Comparison of ENCODE assay signal across 12 mouse cellular contexts in genomic region chr15:101070762-101071161, GRCm38 (mm10). TPM values are rescaled to one million over a fixed set of nuclear protein-coding genes. Genes with fewer than 3 reads are reported as not detected.
A peak's percentile ranks its signal among the peaks of the same experiment; 100 is the strongest.
DNase-seq lines count a peak whose midpoint lies in the region; ATAC-seq and TF ChIP-seq lines count a peak whose summit lies in the region.
"Had no signal": no experiment of that assay in that cellular context is flagged by ENCODE, and none has a peak within 500 bp of the region (broad histone marks: within the 10 kb centered on the region; RNA-seq: fewer than 3 reads in every experiment).

No protein-coding gene starts in this region.

- no peak for TF ChIP-seq CTCF in hindbrain, postnatal 0 days (IDR thresholded peaks at IDR 0.05; ENCODE audit: low read depth)
- TF ChIP-seq CTCF in left cerebral cortex, adult 2 months (IDR thresholded peaks at IDR 0.05) = no peak

- H3K36me3 ChIP-seq in hindbrain, embryonic 11.5 days (ENCODE audit: control insufficient read depth, insufficient read depth, low read length) = no peaks in the 10 kb centered on the region
- no peaks in the 10 kb centered on the region for H3K36me3 ChIP-seq in hindbrain, postnatal 0 days (ENCODE audit: insufficient read depth, low read length)
- H3K36me3 ChIP-seq in hindbrain, embryonic 13.5 days = no peaks in the 10 kb centered on the region
- H3K36me3 ChIP-seq in stomach, embryonic 14.5 days (ENCODE audit: control insufficient read depth, insufficient read depth, low read length) = no peaks in the 10 kb centered on the region
- H3K36me3 ChIP-seq: heart, embryonic 12.5 days; liver, embryonic 15.5 days had no signal

- H3K9ac ChIP-seq in hindbrain, embryonic 11.5 days (ENCODE audit: low read depth, low read length) = peak overlapping the region; percentile 24
- no peak overlapping the region for H3K9ac ChIP-seq in hindbrain, postnatal 0 days (replicated peaks; ENCODE audit: low read length)
- H3K9ac ChIP-seq in hindbrain, embryonic 13.5 days = peak overlapping the region; percentile 39; the same call in 1 of the 2 replicates
- 0 out of 2 replicates have a peak overlapping the region, but pooled peaks have one; percentile 6 for H3K9ac ChIP-seq in stomach, embryonic 14.5 days (replicated peaks; ENCODE audit: low read depth, low read length)
- H3K9ac ChIP-seq: heart, embryonic 12.5 days; liver, embryonic 15.5 days had no signal

- no peak overlapping the region for H3K4me3 ChIP-seq in hindbrain, embryonic 11.5 days (ENCODE audit: low read depth, low read length)
- H3K4me3 ChIP-seq in hindbrain, postnatal 0 days (ENCODE audit: low read length) = no peak overlapping the region
- H3K4me3 ChIP-seq in hindbrain, embryonic 13.5 days = no peak overlapping the region
- H3K4me3 ChIP-seq in stomach, embryonic 14.5 days (ENCODE audit: low read depth, low read length) = no peak overlapping the region
- no peak overlapping the region for H3K4me3 ChIP-seq in left cerebral cortex, adult 2 months
- H3K4me3 ChIP-seq: heart, embryonic 12.5 days; layer of hippocampus, adult 2 months; liver, embryonic 15.5 days had no signal

- ATAC-seq in hindbrain, embryonic 11.5 days (ENCODE audit: low FRiP score) = no peak
- ATAC-seq in hindbrain, postnatal 0 days = no peak
- no peak for ATAC-seq in hindbrain, embryonic 13.5 days (ENCODE audit: low FRiP score)
- ATAC-seq in stomach, embryonic 14.5 days (ENCODE audit: insufficient number of reproducible peaks, insufficient read depth, low FRiP score, low read depth) = peak; percentile 77

- peak overlapping the region; percentile 4; the same call in 1 of the 2 replicates for H3K27ac ChIP-seq in hindbrain, embryonic 11.5 days (ENCODE audit: low read depth, low read length)
- H3K27ac ChIP-seq in hindbrain, postnatal 0 days = no peak overlapping the region
- no peak overlapping the region for H3K27ac ChIP-seq in hindbrain, embryonic 13.5 days
- H3K27ac ChIP-seq in stomach, embryonic 14.5 days (ENCODE audit: low read length) = peak overlapping the region; percentile 89
- H3K27ac ChIP-seq in left cerebral cortex, adult 2 months = no peak overlapping the region
- H3K27ac ChIP-seq: layer of hippocampus, adult 2 months; liver, embryonic 15.5 days had no signal

- H3K4me1 ChIP-seq in hindbrain, embryonic 11.5 days (replicated peaks; ENCODE audit: control insufficient read depth, insufficient read depth, low read length) = peaks cover 55% of the 10 kb centered on the region
- H3K4me1 ChIP-seq in hindbrain, postnatal 0 days (ENCODE audit: insufficient read depth, low read length) = peaks cover 12% of the 10 kb centered on the region; the same call in 1 of the 2 replicates
- H3K4me1 ChIP-seq in hindbrain, embryonic 13.5 days (replicated peaks) = peaks cover 90% of the 10 kb centered on the region
- H3K4me1 ChIP-seq in stomach, embryonic 14.5 days (ENCODE audit: control insufficient read depth, insufficient read depth, low read length) = peaks cover 62% of the 10 kb centered on the region

- no peaks in the 10 kb centered on the region for H3K9me3 ChIP-seq in hindbrain, embryonic 11.5 days (ENCODE audit: control insufficient read depth, low read length)
- H3K9me3 ChIP-seq in hindbrain, postnatal 0 days (ENCODE audit: low read length) = no peaks in the 10 kb centered on the region
- no peaks in the 10 kb centered on the region for H3K9me3 ChIP-seq in hindbrain, embryonic 13.5 days
- H3K9me3 ChIP-seq in stomach, embryonic 14.5 days (ENCODE audit: control insufficient read depth, low read depth, low read length) = no peaks in the 10 kb centered on the region
- H3K9me3 ChIP-seq: heart, embryonic 12.5 days; liver, embryonic 15.5 days had no signal

- DNase-seq in hindbrain, embryonic 11.5 days (ENCODE audit: low spot score) = no peak
- DNase-seq in hindbrain, postnatal 0 days (ENCODE audit: low spot score) = no peak
- peak; percentile 65 to 81 for DNase-seq in kidney, postnatal 4 days
- DNase-seq in adipocyte (ENCODE audit: low spot score) = no peak
- DNase-seq in left cerebral cortex, adult 2 months (ENCODE audit: extremely low spot score in 1 of 2, low spot score in 2 of 2) = no peak
- DNase-seq in spleen, postnatal 14 days (ENCODE audit: low spot score in 2 of 2) = no peak

- intact Hi-C loops in left cerebral cortex, adult 2 months (cut with DNase I) = no loop called here

- H3K27me3 ChIP-seq in hindbrain, embryonic 11.5 days (ENCODE audit: control insufficient read depth, insufficient read depth, low read length) = no peaks in the 10 kb centered on the region
- no peaks in the 10 kb centered on the region for H3K27me3 ChIP-seq in hindbrain, postnatal 0 days (ENCODE audit: insufficient read depth, low read length)
- no peaks in the 10 kb centered on the region for H3K27me3 ChIP-seq in hindbrain, embryonic 13.5 days
- H3K27me3 ChIP-seq in stomach, embryonic 14.5 days (ENCODE audit: control insufficient read depth, insufficient read depth, low read length) = no peaks in the 10 kb centered on the region
- H3K27me3 ChIP-seq: heart, embryonic 12.5 days had no signal

- H3K4me2 ChIP-seq in hindbrain, embryonic 11.5 days (replicated peaks; ENCODE audit: low read depth, low read length) = no peak overlapping the region
- no peak overlapping the region for H3K4me2 ChIP-seq in hindbrain, postnatal 0 days (ENCODE audit: low read depth, low read length)
- no peak overlapping the region for H3K4me2 ChIP-seq in hindbrain, embryonic 13.5 days
- H3K4me2 ChIP-seq in stomach, embryonic 14.5 days (replicated peaks; ENCODE audit: low read depth, low read length) = no peak overlapping the region
- H3K4me2 ChIP-seq: heart, embryonic 12.5 days; liver, embryonic 15.5 days had no signal

- 25% methylated on average over 5 of the region's 5 CpGs for WGBS in hindbrain, embryonic 11.5 days
- WGBS in hindbrain, postnatal 0 days = 65% methylated on average over 5 of the region's 5 CpGs
- WGBS in hindbrain, embryonic 13.5 days = 32% methylated on average over 5 of the region's 5 CpGs
- 22% methylated on average over 5 of the region's 5 CpGs for WGBS in stomach, embryonic 14.5 days

RNA-seq across cellular contexts. Expression of gene Fignl2, which starts 7.6 kb away (rescaled TPM):
- polyA plus RNA-seq in hindbrain, embryonic 11.5 days (2014; fragmentation: Nextera tagmentation; extraction: Ambion mirVana) = 1.2 and 2.1 TPM in 2 replicates
- total RNA-seq in hindbrain, postnatal 0 days (2014; rRNA removed) = 2.3 and 4.0 TPM in 2 replicates
- polyA plus RNA-seq in hindbrain, postnatal 0 days (2015; fragmentation: Nextera tagmentation; extraction: Ambion mirVana) = 0.10 and 0.11 TPM in 2 replicates
- polyA plus RNA-seq in hindbrain, embryonic 13.5 days (2015; fragmentation: Nextera tagmentation; extraction: Ambion mirVana) = 0.16 and 0.23 TPM in 2 replicates
- polyA plus RNA-seq in stomach, embryonic 14.5 days (2014; fragmentation: Nextera tagmentation; extraction: Ambion mirVana) = 0.38 and 0.41 TPM in 2 replicates
- 1 to 10 TPM; 1.2 to 1.4 TPM for total RNA-seq in left cerebral cortex, adult 2 months (2021)

RNA-seq across cellular contexts. Expression of gene Gm47841, which starts 23.6 kb away (rescaled TPM):
- polyA plus RNA-seq in hindbrain, embryonic 11.5 days (2014; fragmentation: Nextera tagmentation; extraction: Ambion mirVana) = not detected in 2 replicates
- total RNA-seq in hindbrain, postnatal 0 days (2014; rRNA removed) = not detected in 2 replicates
- polyA plus RNA-seq in hindbrain, postnatal 0 days (2015; fragmentation: Nextera tagmentation; extraction: Ambion mirVana) = not detected in 2 replicates
- not detected in 2 replicates for polyA plus RNA-seq in hindbrain, embryonic 13.5 days (2015; fragmentation: Nextera tagmentation; extraction: Ambion mirVana)
- polyA plus RNA-seq in stomach, embryonic 14.5 days (2014; fragmentation: Nextera tagmentation; extraction: Ambion mirVana) = not detected in 2 replicates
- not detected for total RNA-seq in left cerebral cortex, adult 2 months (2021)
- total RNA-seq: layer of hippocampus, adult 2 months had no signal
- polyA plus RNA-seq: C2C12; heart, embryonic 12.5 days; liver, embryonic 15.5 days had no signal

RNA-seq across cellular contexts. Expression of gene Ankrd33, which starts 44.8 kb away (rescaled TPM):
- not detected in 2 replicates for polyA plus RNA-seq in hindbrain, embryonic 11.5 days (2014; fragmentation: Nextera tagmentation; extraction: Ambion mirVana)
- not detected in 2 replicates for total RNA-seq in hindbrain, postnatal 0 days (2014; rRNA removed)
- not detected in 2 replicates for polyA plus RNA-seq in hindbrain, postnatal 0 days (2015; fragmentation: Nextera tagmentation; extraction: Ambion mirVana)
- not detected in 2 replicates for polyA plus RNA-seq in hindbrain, embryonic 13.5 days (2015; fragmentation: Nextera tagmentation; extraction: Ambion mirVana)
- polyA plus RNA-seq in stomach, embryonic 14.5 days (2014; fragmentation: Nextera tagmentation; extraction: Ambion mirVana) = not detected in 2 replicates
- not detected for total RNA-seq in left cerebral cortex, adult 2 months (2021)
- total RNA-seq: layer of hippocampus, adult 2 months had no signal
- polyA plus RNA-seq: C2C12; heart, embryonic 12.5 days; liver, embryonic 15.5 days had no signal

RNA-seq across cellular contexts. Expression of gene Acvrl1, which starts 57.6 kb away (rescaled TPM):
- polyA plus RNA-seq in hindbrain, embryonic 11.5 days (2014; fragmentation: Nextera tagmentation; extraction: Ambion mirVana) = 4.8 and 5.5 TPM in 2 replicates
- 16.8 and 21.6 TPM in 2 replicates for total RNA-seq in hindbrain, postnatal 0 days (2014; rRNA removed)
- 7.0 and 7.3 TPM in 2 replicates for polyA plus RNA-seq in hindbrain, postnatal 0 days (2015; fragmentation: Nextera tagmentation; extraction: Ambion mirVana)
- polyA plus RNA-seq in hindbrain, embryonic 13.5 days (2015; fragmentation: Nextera tagmentation; extraction: Ambion mirVana) = 7.9 and 8.6 TPM in 2 replicates
- 15.6 and 16.9 TPM in 2 replicates for polyA plus RNA-seq in stomach, embryonic 14.5 days (2014; fragmentation: Nextera tagmentation; extraction: Ambion mirVana)
- 10 to 100 TPM; 13.8 to 15.1 TPM for total RNA-seq in left cerebral cortex, adult 2 months (2021)

Comparison
In these comparisons a context has a peak if more than half of its experiments do, and no peak if none do; other contexts are left out.
1. H3K27ac ChIP-seq: peak in hindbrain, embryonic 11.5 days (single experiment) and stomach, embryonic 14.5 days (single experiment); none in hindbrain, postnatal 0 days (single experiment), hindbrain, embryonic 13.5 days (single experiment) and left cerebral cortex, adult 2 months (single experiment).
2. DNase-seq: peak in kidney, postnatal 4 days (2 of 2); none in hindbrain, embryonic 11.5 days (single experiment), hindbrain, postnatal 0 days (single experiment), adipocyte (single experiment), left cerebral cortex, adult 2 months (0 of 2) and spleen, postnatal 14 days (0 of 2).